Mouse (Mus musculus) ES-E14 (cell line): ENCODE measurements around the gene Pcolce. TPM values are rescaled to one million over a fixed set of nuclear protein-coding genes. Genes with fewer than 3 reads are reported as not detected.

Experiments used
- DNase-seq: peaks from one replicate; pipeline ENCODE4 v3.0.0-alpha.2; 2013; ENCODE audit warnings: low read depth, low spot score
- H3K27ac ChIP-seq: 2 replicates; pipeline ENCODE4 v1.5.1; 2012; ENCODE audit warnings: low read depth, mild to moderate bottlenecking, low read length, moderate library complexity, mixed read lengths; ENCODE audit not compliant: poor library complexity, insufficient read depth, severe bottlenecking
- H3K36me3 ChIP-seq: 2 replicates; pipeline ENCODE4 v1.6.1; 2012; ENCODE audit warnings: mild to moderate bottlenecking, low read length, moderate library complexity, mixed read lengths; ENCODE audit not compliant: control insufficient read depth, poor library complexity, insufficient read depth, severe bottlenecking
- H3K4me1 ChIP-seq, 2 experiments: fragments of 150-350 bp in 1 of 2; sonication (generic) in 1 of 2; 2 replicates each; pipeline ENCODE4 v1.6.1; 2012; ENCODE audit warnings: low read length in 2 of 2, mild to moderate bottlenecking in 1 of 2, mixed read lengths in 1 of 2; ENCODE audit not compliant: control insufficient read depth in 2 of 2, insufficient read depth in 2 of 2, poor library complexity in 1 of 2
- H3K4me3 ChIP-seq, 2 experiments: fragments of 150-350 bp in 1 of 2; sonication (generic) in 1 of 2; 2 replicates each; pipeline ENCODE4 v1.5.1; 2012; ENCODE audit warnings: low read length in 2 of 2, low read depth in 1 of 2, mild to moderate bottlenecking in 1 of 2, mixed read lengths in 1 of 2; ENCODE audit not compliant: insufficient read depth in 1 of 2, poor library complexity in 1 of 2, severe bottlenecking in 1 of 2
- H3K9ac ChIP-seq: 2 replicates; pipeline ENCODE4 v1.6.1; 2012; ENCODE audit warnings: low read depth, mild to moderate bottlenecking, low read length, mixed read lengths; ENCODE audit not compliant: poor library complexity, insufficient read depth, severe bottlenecking
- H3K9me3 ChIP-seq: fragments of 150-350 bp; sonication (generic); 2 replicates; pipeline ENCODE4 v1.6.1; 2012; ENCODE audit warnings: low read depth, mild to moderate bottlenecking, low read length; ENCODE audit not compliant: control insufficient read depth, insufficient read depth
- CHD2 ChIP-seq: IDR thresholded peaks from 2 replicates; pipeline ENCODE4 v1.6.1; 2014; ENCODE audit warnings: mild to moderate bottlenecking, low read depth, low read length, inconsistent platforms
- HCFC1 ChIP-seq: IDR thresholded peaks from 2 replicates; pipeline ENCODE4 v1.6.1; 2012; ENCODE audit warnings: low read length, inconsistent platforms, borderline replicate concordance; ENCODE audit not compliant: insufficient read depth
- MAFK ChIP-seq: IDR thresholded peaks from 2 replicates; pipeline ENCODE4 v1.6.1; 2014; ENCODE audit warnings: mild to moderate bottlenecking, low read depth, low read length, inconsistent platforms; ENCODE audit not compliant: insufficient read depth
- ZC3H11A ChIP-seq: IDR thresholded peaks from 2 replicates; pipeline ENCODE4 v1.6.1; 2012; ENCODE audit warnings: low read depth, mild to moderate bottlenecking, inconsistent platforms, low read length, borderline replicate concordance
- ZNF384 ChIP-seq: IDR thresholded peaks from 2 replicates; pipeline ENCODE4 v1.6.1; 2012; ENCODE audit warnings: low read depth, low read length, inconsistent platforms
- in situ Hi-C, 2 experiments: fragments of 600-800 bp; cut with MboI; formaldehyde crosslinking; loops; one replicate each; pipeline ENCODE4 v1.15.1; 2025; ENCODE audit warnings: low sequenced_read_pairs in 2 of 2, inconsistent platforms in 1 of 2; ENCODE audit not compliant: unreplicated experiment in 2 of 2
- total RNA-seq: library from RNA; depleted of rRNA; stranded (reverse); fragments of 300-350 nt; gene quantifications from 2 replicates; pipeline ENCODE4 v1.2.3, GENCODE M21; 2012

Pcolce gene
- total RNA-seq, 1 experiment = 134 TPM

DNA sequence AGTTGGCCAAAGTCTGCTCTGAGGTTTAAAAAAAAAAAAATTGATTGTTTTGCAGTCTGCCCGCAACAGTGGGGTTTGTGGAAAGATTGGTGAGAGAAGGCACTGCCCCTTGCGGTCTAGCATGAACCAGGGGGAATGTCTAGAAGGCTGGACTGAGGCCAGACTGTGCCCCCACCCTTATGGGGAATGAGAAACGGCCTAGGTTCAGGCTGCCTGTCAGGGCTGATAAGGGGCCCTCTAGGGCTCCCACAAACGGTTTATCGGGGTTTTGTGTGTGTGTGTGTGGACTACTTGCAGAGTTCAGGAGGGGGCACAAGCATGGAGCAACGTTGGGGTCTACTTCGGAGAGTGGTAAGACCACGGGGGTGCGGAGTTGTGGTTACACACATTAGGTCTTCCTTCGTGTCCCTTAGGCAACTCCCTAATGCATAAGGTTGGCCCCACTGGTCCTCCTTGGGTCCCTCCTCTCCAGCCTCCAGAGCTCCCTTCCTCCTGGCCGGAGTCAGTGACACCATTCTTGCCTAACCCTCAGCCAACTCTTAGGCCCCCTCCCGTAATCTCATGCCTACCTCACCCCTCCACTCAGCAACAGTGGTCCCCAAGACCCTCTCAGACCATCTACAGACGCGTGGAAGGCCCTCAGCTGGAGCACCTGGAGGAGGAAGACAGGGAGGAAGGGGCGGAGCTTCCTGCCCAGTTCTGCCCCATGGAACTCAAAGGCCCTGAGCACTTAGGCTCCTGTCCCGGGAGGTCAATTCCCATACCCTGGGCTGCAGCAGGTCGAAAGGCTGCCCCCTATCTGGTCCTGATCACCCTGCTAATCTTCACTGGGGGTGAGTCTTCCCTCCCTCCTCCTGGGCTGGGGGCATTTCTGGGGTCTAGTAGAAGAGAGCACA lies 42.6 kb downstream of the Pcolce start:
- no peak overlapping the region for H3K27ac ChIP-seq
- H3K9ac ChIP-seq = no peak overlapping the region
- no peaks in the 10 kb centered on the region for H3K36me3 ChIP-seq
- TF ChIP-seq CHD2 = no peak
- no peak for TF ChIP-seq HCFC1
- no peak for TF ChIP-seq ZC3H11A
- no peak for TF ChIP-seq ZNF384
- TF ChIP-seq MAFK = no peak
- no peak for DNase-seq
- peaks cover 0 to 15% of the 10 kb centered on the region in 2 experiments; a peak in 2 of 4 replicates for H3K4me1 ChIP-seq
- no peak overlapping the region for H3K4me3 ChIP-seq
- no peaks in the 10 kb centered on the region for H3K9me3 ChIP-seq
- in situ Hi-C loops = no loop called here

DNA sequence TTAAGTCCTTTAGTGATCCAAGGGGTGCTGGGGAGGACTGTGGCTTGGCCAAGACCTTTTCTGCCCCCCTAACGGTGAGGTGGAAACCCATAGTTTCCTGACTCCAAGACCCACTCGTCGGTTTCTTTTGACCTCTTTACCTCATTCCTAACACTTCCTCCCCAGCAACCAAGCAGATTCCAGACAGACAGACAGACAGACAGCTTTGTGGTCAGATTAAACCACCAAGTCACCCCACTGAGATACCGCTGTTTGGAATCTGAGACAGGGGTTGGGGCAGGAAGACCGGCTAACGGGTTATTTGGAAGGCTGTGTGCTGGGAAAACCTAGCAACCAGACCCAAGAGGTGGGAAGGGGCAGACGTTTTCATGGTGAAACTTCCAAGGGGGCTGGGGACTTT lies 43.4 kb downstream of the Pcolce start:
- no peak overlapping the region for H3K9ac ChIP-seq
- no peaks in the 10 kb centered on the region for H3K36me3 ChIP-seq
- no peak overlapping the region for H3K4me3 ChIP-seq
- TF ChIP-seq ZNF384 = no peak
- no peak for TF ChIP-seq HCFC1
- no peak for TF ChIP-seq MAFK
- no peak for TF ChIP-seq CHD2
- TF ChIP-seq ZC3H11A = no peak
- no peak overlapping the region for H3K27ac ChIP-seq
- in situ Hi-C loops = no loop called here
- H3K4me1 ChIP-seq = peaks cover 0 to 17% of the 10 kb centered on the region in 2 experiments; a peak in 2 of 4 replicates
- no peaks in the 10 kb centered on the region for H3K9me3 ChIP-seq
- no peak for DNase-seq

DNA sequence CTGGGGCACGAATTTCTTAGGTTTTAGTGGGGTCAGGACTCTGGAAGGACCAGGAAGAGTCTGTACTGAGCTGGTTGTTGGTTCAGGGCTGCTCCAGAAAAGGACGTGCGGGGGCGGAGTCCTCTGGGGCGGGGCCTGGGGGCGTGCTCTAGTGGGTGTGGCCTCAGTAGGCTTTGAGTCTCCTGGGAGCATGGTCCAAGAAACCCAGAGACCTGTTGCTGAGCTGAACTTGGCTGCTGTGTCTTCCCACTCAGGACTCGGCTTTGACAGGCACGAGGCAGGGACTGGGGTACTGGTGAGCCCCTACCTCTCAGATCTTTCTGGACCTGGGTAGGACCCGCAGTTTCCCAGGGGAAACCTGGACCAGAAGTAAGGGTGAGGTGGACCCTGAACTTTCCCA lies 43.9 kb downstream of the Pcolce start, which contains the start of gene Tfr2:
TSS of gene Tfr2 (plus strand) at position 176 of the 400 bp plus-strand sequence.
- Histone ChIP-seq H3K4me3 (peak within 1 kb of the TSS; percentile 30 to 47; a peak in 2 of 4 replicates), H3K27ac (no peak within 1 kb of the TSS), H3K9me3 (no peaks in the 10 kb centered on the region), H3K4me1 (peaks cover 0 to 17% of the 10 kb centered on the region in 2 experiments; a peak in 2 of 4 replicates), H3K9ac (no peak within 1 kb of the TSS), H3K36me3 (no peaks in the 10 kb centered on the region)
- TF ChIP-seq MAFK (no peak), HCFC1 (no peak), CHD2 (no peak), ZC3H11A (no peak), ZNF384 (no peak)
- peak; percentile 51 for DNase-seq
- in situ Hi-C loops = no loop called here

DNA sequence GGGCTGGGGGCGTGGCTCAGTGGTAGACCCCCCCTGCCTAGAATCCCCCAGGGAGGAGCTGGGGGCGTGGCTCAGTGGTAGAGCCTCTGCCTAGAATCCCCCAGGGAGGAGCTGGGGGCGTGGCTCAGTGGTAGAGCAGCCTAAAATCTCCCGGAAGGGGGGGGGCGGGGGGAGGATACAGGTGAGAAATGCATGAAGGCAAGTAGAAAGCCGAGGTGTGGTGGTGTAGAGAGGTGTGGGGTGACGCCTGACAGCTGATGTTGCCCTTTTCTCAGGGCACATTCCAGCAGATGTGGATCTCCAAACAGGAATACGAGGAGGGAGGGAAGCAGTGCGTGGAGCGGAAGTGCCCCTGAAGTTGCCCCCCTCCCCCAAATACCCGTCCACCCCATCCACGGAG lies 44.6 kb downstream of the Pcolce start:
- no peak for DNase-seq
- TF ChIP-seq HCFC1 (no peak), CHD2 (no peak), MAFK (no peak), ZC3H11A (no peak), ZNF384 (no peak)
- Histone ChIP-seq H3K9ac (no peak overlapping the region), H3K36me3 (no peaks in the 10 kb centered on the region), H3K4me1 (peaks cover 0 to 17% of the 10 kb centered on the region in 2 experiments; a peak in 2 of 4 replicates), H3K9me3 (no peaks in the 10 kb centered on the region), H3K27ac (no peak overlapping the region), H3K4me3 (peak overlapping the region in 1 of 2 experiments; percentile 30; a peak in 1 of 4 replicates)
- in situ Hi-C loops = no loop called here
